Mouse (Mus musculus): ENCODE measurements around the gene Rbm26. TPM values are rescaled to one million over a fixed set of nuclear protein-coding genes. Genes with fewer than 3 reads are reported as not detected.

The Rbm26 gene
- 10 to 100 TPM; 38.2 to 42.9 TPM for total RNA-seq (2021)
- long read RNA-seq, experiment 1, transcript Rbm26-201 (22 exons, 3,633 nt) = major isoform, 9 of 20 reads
- long read RNA-seq, experiment 1, partial matches to known transcripts = 1 of 20 reads
- long read RNA-seq, experiment 1, other reads (novel, unspliced or antisense) = 6 of 20 reads
- long read RNA-seq, experiment 2, transcript Rbm26-201 (22 exons, 3,633 nt) = major isoform, 7 of 28 reads
- long read RNA-seq, experiment 2, partial matches to known transcripts = 12 of 28 reads
- long read RNA-seq, experiment 2, other reads (novel, unspliced or antisense) = 7 of 28 reads

DNA sequence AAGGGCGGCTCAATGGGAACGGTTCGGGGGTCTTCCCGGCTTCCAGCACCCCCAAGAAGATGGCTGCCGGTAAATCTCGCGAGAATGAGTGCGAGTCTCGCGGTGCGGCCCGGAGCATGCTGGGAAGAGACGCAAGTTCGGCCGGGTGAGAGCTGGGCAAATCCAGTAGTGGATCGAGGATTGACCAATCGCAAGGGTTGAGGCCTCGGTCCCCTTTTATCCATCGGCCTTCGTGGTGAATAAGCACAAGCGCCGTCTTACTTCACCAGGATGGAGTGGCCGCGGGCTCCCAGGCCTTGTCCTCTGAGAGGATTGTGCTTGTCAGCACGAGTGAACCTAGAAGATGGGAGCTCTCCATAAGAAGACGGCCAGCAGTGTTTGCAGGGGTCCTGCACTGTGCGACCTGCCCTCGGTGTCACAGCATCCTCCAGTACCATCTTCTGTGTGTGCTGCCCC, at the start of gene Rbm26:
Rbm26 (minus strand) TSS at position 90 of the 456 bp plus-strand sequence.
- DNase-seq (ENCODE audit: low spot score in 2 of 2) = peak; percentile 96 to 97

- no peak for DNase-seq (ENCODE audit: low spot score in 2 of 2)
Measured at GRCm38 (mm10) chr14:105225790-105226189, 48.7 kb upstream of the Rbm26 start.

- DNase-seq (ENCODE audit: low spot score in 2 of 2) = no peak
Measured at GRCm38 (mm10) chr14:105222240-105222639, 45.1 kb upstream of the Rbm26 start.

GRCm38 (mm10) chr14:105219525-105220376, 42.6 kb upstream of the Rbm26 start:
- no peak for DNase-seq (ENCODE audit: low spot score in 2 of 2)

DNA sequence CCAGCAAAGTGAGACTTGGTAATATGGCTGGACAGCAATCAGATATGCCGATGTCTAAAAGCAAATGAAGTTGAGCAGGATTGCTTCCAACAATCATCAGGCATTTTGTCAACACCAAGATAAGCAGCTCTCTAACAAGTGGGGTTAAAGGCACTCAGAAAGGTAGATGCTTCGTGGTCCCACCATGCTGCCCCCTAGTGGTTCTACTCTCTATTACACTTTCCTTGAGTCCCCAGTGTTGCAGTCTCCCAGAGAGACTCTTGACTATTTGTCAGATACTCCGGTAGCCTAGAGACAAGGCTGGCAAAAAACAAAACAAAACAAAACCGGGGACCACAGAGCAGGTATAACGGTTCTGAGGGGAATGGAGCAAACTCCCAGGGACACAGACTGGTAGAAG, 21.3 kb upstream of the Rbm26 start:
- peak in 1 of 2 experiments; percentile 28 for DNase-seq (ENCODE audit: low spot score in 2 of 2)

- no peak for DNase-seq (ENCODE audit: low spot score in 2 of 2)
Measured at GRCm38 (mm10) chr14:105194682-105195081, 17.6 kb upstream of the Rbm26 start.

DNA sequence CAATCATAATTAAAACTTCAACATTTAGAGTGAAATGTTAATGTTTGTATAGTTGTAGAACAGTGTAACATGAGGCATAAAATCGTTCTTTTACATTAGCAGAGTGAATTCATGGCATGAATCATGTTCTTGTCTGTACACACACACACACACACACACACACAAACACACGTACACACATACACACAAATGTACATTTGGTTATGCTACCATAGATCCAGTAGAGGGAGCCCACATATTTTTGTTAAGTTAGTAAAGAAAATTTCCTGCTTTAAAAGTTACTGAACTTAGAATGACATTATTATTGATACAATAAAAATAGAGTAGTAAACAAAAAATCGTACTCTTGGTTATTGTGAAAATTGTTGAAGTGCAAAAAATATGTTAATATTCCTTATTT, 7.7 kb upstream of the Rbm26 start:
- DNase-seq (ENCODE audit: low spot score in 2 of 2) = no peak

DNA sequence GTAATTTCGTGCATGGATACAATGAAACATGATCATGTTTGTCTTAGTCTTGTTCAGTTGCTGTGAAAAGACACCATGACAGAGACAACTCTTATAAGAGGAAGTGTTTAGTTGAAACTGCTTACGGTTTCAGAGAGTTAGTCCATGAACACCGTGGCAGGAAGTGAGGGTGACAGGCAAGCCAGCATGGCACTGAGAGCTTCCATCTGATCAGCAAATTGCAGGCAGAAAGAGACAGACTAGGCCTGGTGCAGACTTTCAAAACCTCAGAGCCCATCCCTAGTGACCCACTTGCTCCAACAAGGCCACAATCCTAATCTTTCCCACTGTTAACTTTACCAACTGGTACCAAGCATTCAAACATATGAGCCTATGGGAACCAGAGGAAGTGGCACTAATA, 5.7 kb upstream of the Rbm26 start:
- no peak for DNase-seq (ENCODE audit: low spot score in 2 of 2)

- no peak for DNase-seq (ENCODE audit: low spot score in 2 of 2)
Measured at GRCm38 (mm10) chr14:105179733-105180132, 2.6 kb upstream of the Rbm26 start.

GRCm38 (mm10) chr14:105178996-105179395, 1.9 kb upstream of the Rbm26 start:
- no peak for DNase-seq (ENCODE audit: low spot score in 2 of 2)

GRCm38 (mm10) chr14:105176381-105177168, 552 bp downstream of the Rbm26 start:
- DNase-seq (ENCODE audit: low spot score in 2 of 2) = peak in 1 of 2 experiments; percentile 64

GRCm38 (mm10) chr14:105167181-105167580, 9.9 kb downstream of the Rbm26 start:
- no peak for DNase-seq (ENCODE audit: low spot score in 2 of 2)

- DNase-seq (ENCODE audit: low spot score in 2 of 2) = no peak
Measured at GRCm38 (mm10) chr14:105164793-105165192, 12.3 kb downstream of the Rbm26 start.

GRCm38 (mm10) chr14:105161334-105161733, 15.8 kb downstream of the Rbm26 start:
- no peak for DNase-seq (ENCODE audit: low spot score in 2 of 2)

DNA sequence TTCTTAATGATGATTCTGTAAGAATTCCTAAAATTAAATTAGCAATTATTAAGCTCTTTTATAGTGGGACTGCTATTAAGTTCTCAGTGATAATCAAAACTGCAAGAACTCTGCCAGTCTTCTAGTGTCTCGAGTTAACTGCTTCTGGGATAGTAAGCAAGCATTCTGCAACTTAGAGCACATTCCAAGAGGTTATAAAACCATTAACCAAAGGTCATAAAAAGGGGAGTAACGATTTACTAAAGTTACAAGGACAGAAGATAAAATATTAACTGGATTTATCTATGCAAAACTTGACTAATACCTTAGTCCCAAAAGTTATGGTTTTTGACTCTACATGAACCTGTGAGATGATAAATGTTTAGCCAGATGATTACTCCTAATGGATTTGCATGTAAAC, 18.6 kb downstream of the Rbm26 start:
- DNase-seq (ENCODE audit: low spot score in 2 of 2) = no peak

DNA sequence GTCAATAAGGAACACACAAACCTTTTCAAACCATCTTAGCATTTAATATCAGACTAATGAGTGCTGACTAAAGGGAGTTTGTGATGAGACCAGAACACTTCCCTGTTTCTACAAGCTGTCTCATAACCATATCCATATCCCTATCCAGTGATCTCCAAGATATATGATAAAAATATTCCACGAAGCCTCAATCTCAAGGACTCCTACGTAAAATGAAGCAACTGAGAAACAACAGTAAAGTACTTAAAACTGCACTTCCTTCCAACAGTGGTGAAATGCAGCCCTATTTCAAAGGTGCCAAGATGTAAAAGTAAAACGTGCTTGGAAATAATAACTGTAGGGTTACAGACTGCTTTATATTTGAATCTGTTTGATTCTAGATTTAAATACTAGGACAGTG, 43.1 kb downstream of the Rbm26 start:
- no peak for DNase-seq (ENCODE audit: low spot score in 2 of 2)

GRCm38 (mm10) chr14:105127715-105128385, 49.3 kb downstream of the Rbm26 start:
- no peak for DNase-seq (ENCODE audit: low spot score in 2 of 2)

- no peak for DNase-seq (ENCODE audit: low spot score in 2 of 2)
Measured at GRCm38 (mm10) chr14:105124513-105124912, 52.6 kb downstream of the Rbm26 start.

DNA sequence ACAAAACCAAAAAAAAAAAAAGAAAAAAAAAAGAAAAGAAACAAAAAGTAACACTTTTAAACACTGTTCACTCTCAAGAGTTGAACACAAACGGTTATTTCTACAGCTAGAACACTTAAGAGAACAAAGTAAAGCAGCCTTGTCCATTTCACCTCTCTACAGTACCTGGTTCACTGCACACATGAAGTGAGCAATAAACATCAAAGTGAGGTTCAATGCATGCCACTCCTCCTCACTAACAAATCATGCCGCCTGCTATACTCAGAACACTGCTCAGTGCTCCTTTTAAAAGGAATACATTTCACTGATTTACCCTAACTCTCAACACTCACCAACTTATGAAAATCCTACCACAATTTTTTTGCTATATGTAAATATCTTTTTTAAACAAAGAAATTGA, 61.7 kb downstream of the Rbm26 start:
- no peak for DNase-seq (ENCODE audit: low spot score in 2 of 2)

GRCm38 (mm10) chr14:105106252-105106651, 70.9 kb downstream of the Rbm26 start:
- no peak for DNase-seq (ENCODE audit: low spot score in 2 of 2)

DNA sequence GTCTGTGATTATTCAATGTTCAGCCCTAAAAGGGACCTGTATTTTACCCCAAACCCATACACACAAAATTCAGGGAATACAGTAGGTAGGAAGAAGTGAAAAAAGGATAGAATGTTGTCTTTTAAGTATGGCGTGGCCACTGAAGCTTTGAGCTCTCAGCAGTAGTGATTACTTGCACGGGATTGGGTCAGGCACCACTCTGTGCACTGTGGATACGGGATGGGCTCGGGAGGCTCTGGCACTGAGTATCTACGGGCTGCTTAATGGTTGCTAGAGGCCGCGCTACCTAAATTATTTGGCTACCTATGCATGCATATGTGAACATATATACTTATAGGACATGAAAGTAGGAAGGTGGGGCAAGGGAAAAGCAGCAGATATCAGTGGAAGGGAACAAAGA, 78.3 kb downstream of the Rbm26 start:
- no peak for DNase-seq (ENCODE audit: low spot score in 2 of 2)
